Mouse (Mus musculus) retina, postnatal 1 day (tissue): ENCODE measurements around the gene Tfb2m.

Experiments
- DNase-seq: peaks from one replicate; pipeline ENCODE4 v3.0.0-alpha.2; 2012

Tfb2m gene

DNA sequence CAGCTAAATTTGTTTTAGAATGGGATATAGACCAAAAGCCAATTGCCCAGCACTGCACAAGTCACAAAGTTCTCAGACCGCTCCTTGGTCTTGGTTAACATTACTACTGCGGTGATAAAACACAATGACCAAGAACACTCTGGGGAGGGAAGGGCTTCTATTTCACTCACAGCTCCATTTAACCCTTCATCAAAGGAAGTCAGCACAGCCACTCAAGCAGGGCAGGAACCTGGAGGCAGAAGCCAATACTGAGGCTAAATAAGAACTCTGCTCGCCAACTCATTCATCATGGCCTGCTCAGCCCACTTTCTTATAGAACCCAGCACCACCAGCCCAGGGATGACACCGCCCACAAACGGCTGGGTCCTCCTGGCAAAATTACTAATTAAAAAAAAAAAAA lies 57.5 kb downstream of the Tfb2m start:
- DNase-seq = no peak

DNA sequence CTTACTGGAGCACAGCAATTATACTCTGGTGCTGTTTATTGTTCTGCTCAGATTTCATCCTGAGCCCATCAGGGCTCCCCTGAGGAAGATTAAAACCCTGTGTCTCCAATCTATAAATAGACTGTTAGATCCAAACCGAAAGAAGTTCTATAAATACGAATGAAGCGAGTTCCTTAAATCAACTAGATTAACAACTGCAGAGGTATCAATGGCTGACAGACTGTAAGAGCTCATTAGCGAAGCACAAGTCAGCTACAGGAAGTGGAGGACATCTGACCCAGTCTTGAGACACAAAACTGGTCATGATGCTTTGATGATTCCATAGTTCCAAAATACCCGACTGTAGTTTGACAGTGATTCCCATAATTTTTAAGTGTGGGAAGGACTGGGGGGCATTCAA lies 58.1 kb downstream of the Tfb2m start:
- DNase-seq = no peak

- DNase-seq = no peak
Observed at GRCm38 (mm10) chr1:179487238-179487637, 58.8 kb downstream of the Tfb2m start.

- no peak for DNase-seq
Observed at GRCm38 (mm10) chr1:179485784-179486540, 60.1 kb downstream of the Tfb2m start.

DNA sequence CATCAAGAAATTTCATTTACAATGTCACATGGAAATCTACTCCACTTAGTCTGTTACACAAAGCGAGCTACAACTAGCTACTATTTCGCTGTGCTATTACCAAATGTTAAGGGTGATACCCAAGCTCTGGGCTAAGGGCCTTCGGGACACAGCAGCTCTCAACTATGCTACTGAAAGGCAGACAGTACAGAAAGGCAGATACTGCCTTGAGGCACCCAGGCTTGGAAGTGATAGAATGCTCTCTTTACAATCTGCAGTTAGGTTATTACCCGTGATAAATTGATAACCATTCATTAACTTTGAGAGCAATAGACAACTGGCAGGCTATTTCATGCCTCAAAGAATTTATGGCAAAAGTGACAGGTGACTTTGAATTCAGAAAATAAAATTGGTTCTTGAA lies 65.2 kb downstream of the Tfb2m start:
- no peak for DNase-seq
